Mouse (Mus musculus) heart, adult 2 months (tissue): Measurements from ENCODE around the gene Vwc2l.

ENCODE experiments used
- CTCF ChIP-seq: fragments of 200-600 bp; IDR thresholded peaks from 2 replicates; pipeline ENCODE4 v1.8.1; 2022; ENCODE audit warnings: antibody characterized with exemption, mild to moderate bottlenecking, moderate library complexity
- POLR2A ChIP-seq: fragments of 200-500 bp; IDR thresholded peaks from 2 replicates; pipeline ENCODE4 v1.6.1; 2011; ENCODE audit warnings: mild to moderate bottlenecking, low read depth, low read length, control low read depth; ENCODE audit not compliant: insufficient read depth

DNA sequence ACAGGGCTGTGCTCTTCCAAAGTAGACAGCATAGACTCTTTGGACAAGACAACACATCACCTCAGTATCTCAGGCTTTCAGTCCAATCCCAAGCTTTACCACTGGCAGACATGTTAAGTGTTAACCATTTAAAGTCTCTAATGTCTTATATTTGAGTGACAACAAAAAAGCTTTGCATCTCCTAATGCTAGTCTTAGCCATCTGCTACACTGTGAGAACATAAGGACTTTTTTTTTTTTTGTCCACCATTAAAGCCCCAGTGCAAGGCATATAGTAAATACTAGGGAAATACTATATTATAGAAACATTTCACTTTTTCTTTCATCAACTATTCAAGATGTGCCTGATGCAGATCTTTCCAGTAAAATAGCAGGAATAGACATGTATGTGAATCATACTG lies 119.8 kb downstream of the Vwc2l start:
- TF ChIP-seq CTCF (no peak), POLR2A (no peak)
